Mouse (Mus musculus) liver, embryonic 16.5 days (tissue): ENCODE results near the gene Tbc1d30. TPM values are rescaled to one million over a fixed set of nuclear protein-coding genes. Genes with fewer than 3 reads are reported as not detected.

ENCODE experiments used
- ATAC-seq: fragments of 200-750 bp; cut with Nextera tagmentation; 2 replicates; pipeline ENCODE4 v1.8.0; 2017; ENCODE audit warnings: low read depth, mild to moderate bottlenecking, moderate number of reproducible peaks, moderate library complexity
- H3K27ac ChIP-seq: fragments of 300-500 bp; sonication (generic); 2 replicates; pipeline ENCODE4 v1.5.1; 2014; ENCODE audit warnings: mild to moderate bottlenecking, low read length
- H3K27me3 ChIP-seq: fragments of 300-500 bp; sonication (generic); 2 replicates; pipeline ENCODE4 v1.6.1; 2014; ENCODE audit warnings: low read depth, low read length, mixed read lengths; ENCODE audit not compliant: control insufficient read depth, insufficient read depth
- H3K36me3 ChIP-seq: fragments of 300-500 bp; sonication (generic); 2 replicates; pipeline ENCODE4 v1.6.1; 2014; ENCODE audit warnings: mild to moderate bottlenecking; ENCODE audit not compliant: control insufficient read depth, insufficient read depth
- H3K4me1 ChIP-seq: fragments of 300-500 bp; sonication (generic); 2 replicates; pipeline ENCODE4 v1.6.1; 2014; ENCODE audit warnings: low read depth, low read length, mixed read lengths; ENCODE audit not compliant: control insufficient read depth
- H3K4me2 ChIP-seq: fragments of 300-500 bp; sonication (generic); 2 replicates; pipeline ENCODE4 v1.6.1; 2014; ENCODE audit warnings: low read depth, low read length, mixed read lengths
- H3K4me3 ChIP-seq: fragments of 300-500 bp; sonication (generic); 2 replicates; pipeline ENCODE4 v1.5.1; 2014; ENCODE audit warnings: low read depth, mild to moderate bottlenecking, low read length
- H3K9ac ChIP-seq: fragments of 300-500 bp; sonication (generic); 2 replicates; pipeline ENCODE4 v1.6.1; 2014; ENCODE audit warnings: low read depth, low read length
- H3K9me3 ChIP-seq: fragments of 300-500 bp; sonication (generic); replicated peaks from 2 replicates; pipeline ENCODE4 v1.6.1; 2016; ENCODE audit warnings: low read length; ENCODE audit not compliant: control insufficient read depth
- WGBS: fragments of 180-500 bp; shearing (Covaris S2); extraction: QIAGEN DNeasy Blood & Tissue Kit; methylation state at CpG from one replicate; pipeline ENCODE4 v1.1.7; 2014; ENCODE audit not compliant: insufficient replicate concordance; 5-methylcytosine and 5-hydroxymethylcytosine counted together
- polyA plus RNA-seq: library from polyadenylated mRNA; unstranded; fragments of >200 nt; fragmentation: Nextera tagmentation; extraction: Ambion mirVana; gene quantifications from 2 replicates; pipeline ENCODE4 v1.2.1, GENCODE M21; 2015

Tbc1d30 gene
- polyA plus RNA-seq, 1 experiment from 2014 or later: 0.48 TPM

DNA sequence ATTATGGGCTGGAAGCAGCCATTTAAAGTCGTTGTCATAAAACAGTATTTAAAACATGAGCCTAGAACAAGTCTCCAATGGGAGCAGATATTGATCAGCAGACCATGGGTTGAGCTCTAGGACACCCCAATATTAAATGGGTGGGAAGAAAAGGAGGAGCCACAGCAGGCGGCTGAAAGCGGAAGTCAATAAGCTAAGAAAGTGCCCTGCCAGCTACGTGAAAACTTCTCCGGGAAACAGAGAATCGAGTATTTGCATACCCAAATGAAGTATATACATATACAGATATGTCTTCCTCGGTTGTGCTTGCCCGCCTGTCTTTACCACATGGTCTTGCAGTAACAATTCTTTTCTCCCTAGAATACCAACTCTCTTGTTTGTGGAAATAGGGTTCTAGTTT, 96.7 kb downstream of the Tbc1d30 start:
- H3K9me3 ChIP-seq: no peaks in the 10 kb centered on the region

DNA sequence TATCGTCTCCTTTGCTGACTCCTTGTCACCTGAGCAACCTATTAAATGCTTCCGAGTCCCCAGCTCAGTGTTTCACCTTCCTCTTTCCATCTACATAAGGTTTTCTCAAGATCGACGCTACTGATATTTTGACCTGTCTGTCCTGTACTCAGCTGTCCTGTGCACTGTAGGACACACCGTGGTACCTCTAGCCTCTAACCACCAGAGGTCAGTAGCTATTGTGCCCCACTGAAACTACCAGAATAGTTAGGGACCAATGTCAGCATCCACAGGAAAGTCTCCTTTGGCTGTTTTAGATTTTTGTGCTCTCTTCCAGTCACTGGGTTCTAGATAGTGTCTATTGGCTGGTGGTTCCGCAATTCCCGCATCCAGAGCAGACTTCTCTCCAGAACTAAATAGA, 98.3 kb downstream of the Tbc1d30 start:
- Histone ChIP-seq H3K9me3 (no peaks in the 10 kb centered on the region), H3K4me1 (no peaks in the 10 kb centered on the region), H3K27ac (no peak overlapping the region), H3K4me3 (no peak overlapping the region), H3K9ac (no peak overlapping the region), H3K4me2 (no peak overlapping the region), H3K27me3 (no peaks in the 10 kb centered on the region), H3K36me3 (no peaks in the 10 kb centered on the region)
- no peak for ATAC-seq
- WGBS: 53% methylated on average over 7 of the region's 7 CpGs

More for the DNA sequence above, 96.7 kb downstream of the Tbc1d30 start:
- 62% methylated on average over 8 of the region's 8 CpGs for WGBS
- Histone ChIP-seq H3K36me3 (no peaks in the 10 kb centered on the region), H3K4me3 (no peak overlapping the region), H3K27ac (no peak overlapping the region), H3K4me1 (no peaks in the 10 kb centered on the region), H3K9ac (no peak overlapping the region), H3K4me2 (no peak overlapping the region), H3K27me3 (no peaks in the 10 kb centered on the region)
- no peak for ATAC-seq

DNA sequence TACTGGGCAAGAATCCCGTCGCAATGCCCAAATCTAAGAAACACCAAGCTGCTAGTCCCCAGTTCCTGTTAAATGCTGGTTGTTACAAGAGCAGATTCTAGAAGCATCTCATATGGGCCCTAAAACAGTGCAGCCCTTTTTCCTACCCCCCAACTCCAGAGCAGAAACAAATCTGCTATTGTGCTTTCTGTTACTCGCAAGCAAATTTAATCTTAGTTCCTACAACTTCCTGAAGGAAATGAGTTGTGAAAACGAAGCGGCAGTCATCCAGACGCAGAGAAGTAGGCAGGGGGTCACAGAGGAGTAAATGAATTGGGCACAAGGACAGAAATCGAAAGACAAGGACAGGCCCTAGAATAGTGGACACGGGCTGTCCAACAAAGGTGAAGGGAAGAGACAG, 99.9 kb downstream of the Tbc1d30 start:
- Histone ChIP-seq H3K4me2 (no peak overlapping the region), H3K27me3 (no peaks in the 10 kb centered on the region), H3K4me1 (no peaks in the 10 kb centered on the region), H3K9me3 (no peaks in the 10 kb centered on the region), H3K36me3 (no peaks in the 10 kb centered on the region), H3K4me3 (no peak overlapping the region), H3K9ac (no peak overlapping the region), H3K27ac (no peak overlapping the region)
- ATAC-seq: no peak
- 27% methylated on average over 8 of the region's 8 CpGs for WGBS

DNA sequence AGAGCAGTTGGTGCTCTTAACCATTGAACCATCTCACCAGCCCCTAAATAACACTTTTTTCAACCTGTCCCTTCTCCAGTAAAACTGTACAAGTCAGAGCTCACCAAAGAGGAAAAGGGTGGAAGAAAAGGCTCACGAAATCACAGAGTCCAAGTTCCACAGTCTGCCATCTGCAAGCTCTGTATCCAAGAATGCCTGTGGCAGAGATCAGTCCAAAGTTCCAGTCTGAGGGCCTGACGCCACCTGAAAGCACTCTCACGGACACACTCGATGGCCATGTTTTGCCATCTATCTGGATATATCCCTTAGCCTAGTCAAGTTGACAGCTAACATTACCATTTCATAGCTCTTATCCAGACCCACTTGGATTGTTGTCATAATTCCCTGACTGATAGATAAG, 101.3 kb downstream of the Tbc1d30 start:
- no peak for ATAC-seq
- Histone ChIP-seq H3K9me3 (no peaks in the 10 kb centered on the region), H3K4me2 (no peak overlapping the region), H3K27ac (no peak overlapping the region), H3K4me1 (no peaks in the 10 kb centered on the region), H3K36me3 (no peaks in the 10 kb centered on the region), H3K27me3 (no peaks in the 10 kb centered on the region), H3K4me3 (no peak overlapping the region), H3K9ac (no peak overlapping the region)
- 62% methylated on average over 4 of the region's 4 CpGs for WGBS

DNA sequence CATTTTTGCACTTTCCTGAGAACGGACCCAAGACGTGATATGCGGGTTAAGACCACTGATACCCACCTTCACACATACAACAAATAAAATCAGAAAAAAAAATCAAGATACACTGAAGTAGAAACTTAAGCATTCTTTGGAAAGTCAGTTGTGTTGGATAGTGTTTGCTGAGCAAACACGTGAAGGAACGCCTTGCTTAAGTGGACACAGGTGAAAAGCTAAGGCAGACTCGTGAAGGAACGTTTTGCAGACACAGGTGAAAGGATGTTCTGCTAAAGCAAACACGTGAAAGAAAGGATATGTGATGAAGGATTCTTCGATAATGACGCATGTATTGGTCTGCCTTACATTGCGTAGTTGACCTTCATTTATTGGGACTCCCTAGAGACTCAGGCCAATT, 103.5 kb downstream of the Tbc1d30 start:
- Histone ChIP-seq H3K36me3 (no peaks in the 10 kb centered on the region), H3K27me3 (no peaks in the 10 kb centered on the region), H3K9ac (no peak overlapping the region), H3K27ac (no peak overlapping the region), H3K4me3 (no peak overlapping the region), H3K4me1 (no peaks in the 10 kb centered on the region; the same call in 1 of the 2 replicates), H3K9me3 (no peaks in the 10 kb centered on the region), H3K4me2 (no peak overlapping the region)
- no peak for ATAC-seq
- WGBS: 72% methylated on average over 11 of the region's 11 CpGs

DNA sequence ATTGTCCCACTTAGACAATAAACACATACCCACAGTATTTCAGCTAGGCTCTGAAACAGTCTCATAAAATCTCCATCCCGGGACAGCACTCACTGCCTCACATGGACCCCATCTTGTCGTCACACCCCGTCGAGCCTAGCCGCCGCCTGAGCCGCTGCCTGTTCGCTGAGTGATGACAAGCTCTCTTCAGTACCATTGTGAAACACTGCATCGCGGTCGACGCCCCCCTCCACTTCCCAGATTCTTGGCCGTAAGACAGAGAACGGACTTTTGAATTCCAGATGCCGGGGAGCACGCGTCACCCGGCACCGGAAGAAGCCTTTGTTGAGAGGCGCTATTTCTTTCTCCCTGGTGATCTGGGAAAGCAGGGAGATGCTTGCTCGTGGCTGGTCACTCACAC, 104.1 kb downstream of the Tbc1d30 start:
- no peak for ATAC-seq
- no peak overlapping the region for H3K4me2 ChIP-seq
- no peaks in the 10 kb centered on the region; the same call in 1 of the 2 replicates for H3K4me1 ChIP-seq
- no peak overlapping the region for H3K9ac ChIP-seq
- no peaks in the 10 kb centered on the region for H3K9me3 ChIP-seq
- WGBS: 75% methylated on average over 21 of the region's 21 CpGs
- H3K36me3 ChIP-seq: no peaks in the 10 kb centered on the region
- H3K27ac ChIP-seq: no peak overlapping the region
- H3K27me3 ChIP-seq: no peaks in the 10 kb centered on the region
- H3K4me3 ChIP-seq: no peak overlapping the region

DNA sequence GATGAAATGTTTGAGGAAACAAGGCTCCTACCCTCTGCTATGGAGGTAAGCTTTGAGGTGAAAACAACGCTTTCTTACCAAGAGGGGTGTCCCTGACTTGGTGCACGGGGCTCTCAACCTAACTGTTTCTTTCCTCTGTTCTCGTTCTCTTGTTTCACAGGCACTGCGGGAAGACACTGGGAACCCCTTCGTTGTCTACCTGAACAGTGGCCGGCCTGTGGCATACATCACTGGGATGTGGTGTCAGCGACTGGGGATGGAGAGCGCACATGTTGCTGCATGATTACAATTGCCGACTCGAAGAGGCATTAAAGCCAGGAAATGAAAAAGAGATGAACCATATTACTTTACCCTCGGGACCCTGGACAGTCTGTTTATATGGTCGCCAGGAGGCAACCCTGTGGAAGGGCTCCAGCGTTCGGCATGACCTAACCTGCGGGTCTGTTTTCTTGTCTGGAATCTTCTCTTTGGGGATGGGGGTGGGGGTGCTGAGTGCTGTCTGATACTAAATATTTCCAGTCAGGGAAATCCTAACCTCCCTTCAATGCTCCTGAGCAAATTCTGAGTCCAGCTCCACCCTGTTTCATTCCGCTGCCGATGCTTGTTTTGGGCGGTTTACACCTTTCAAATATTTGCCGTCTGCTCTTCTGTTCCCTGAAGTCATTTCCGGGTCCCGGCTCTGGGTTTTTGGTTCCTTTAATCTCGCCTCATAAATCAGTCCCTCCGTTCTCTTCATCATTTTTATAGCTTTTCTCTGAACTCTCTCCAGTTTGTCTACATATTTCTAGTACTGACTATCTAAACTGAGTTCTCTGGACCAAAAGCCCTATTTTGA, 107.5 kb downstream of the Tbc1d30 start:
- H3K36me3 ChIP-seq: no peaks in the 10 kb centered on the region
- no peak overlapping the region for H3K27ac ChIP-seq
- WGBS: 71% methylated on average over 23 of the region's 23 CpGs
- no peak overlapping the region for H3K4me2 ChIP-seq
- no peak overlapping the region for H3K9ac ChIP-seq
- ATAC-seq: no peak
- no peak overlapping the region for H3K4me3 ChIP-seq
- H3K9me3 ChIP-seq: no peaks in the 10 kb centered on the region
- H3K27me3 ChIP-seq: no peaks in the 10 kb centered on the region
- no peaks in the 10 kb centered on the region; the same call in 1 of the 2 replicates for H3K4me1 ChIP-seq

DNA sequence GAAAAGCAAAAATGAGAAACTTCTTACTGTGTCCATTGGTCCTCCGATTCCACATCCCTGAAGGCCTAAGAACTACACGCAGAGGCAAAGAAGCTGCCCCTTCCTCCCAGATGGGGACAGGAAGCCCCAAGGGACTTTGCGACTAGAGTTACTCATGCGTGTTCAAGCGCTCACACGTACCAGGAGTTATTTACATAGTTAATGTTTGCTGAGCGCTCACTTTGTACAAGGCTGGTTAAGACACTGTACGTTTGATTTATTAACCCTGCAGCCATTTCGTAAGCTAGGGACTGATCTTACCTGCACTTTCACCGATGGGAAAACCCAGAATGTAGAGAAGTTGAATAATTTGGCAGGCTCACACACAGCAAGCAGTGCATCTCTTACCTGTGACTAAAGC, 108.5 kb downstream of the Tbc1d30 start:
- Histone ChIP-seq H3K9me3 (no peaks in the 10 kb centered on the region), H3K4me3 (no peak overlapping the region), H3K9ac (no peak overlapping the region), H3K27ac (no peak overlapping the region), H3K4me2 (no peak overlapping the region), H3K27me3 (no peaks in the 10 kb centered on the region), H3K36me3 (no peaks in the 10 kb centered on the region), H3K4me1 (no peaks in the 10 kb centered on the region; the same call in 1 of the 2 replicates)
- 62% methylated on average over 10 of the region's 10 CpGs for WGBS
- ATAC-seq: peak; percentile 85

DNA sequence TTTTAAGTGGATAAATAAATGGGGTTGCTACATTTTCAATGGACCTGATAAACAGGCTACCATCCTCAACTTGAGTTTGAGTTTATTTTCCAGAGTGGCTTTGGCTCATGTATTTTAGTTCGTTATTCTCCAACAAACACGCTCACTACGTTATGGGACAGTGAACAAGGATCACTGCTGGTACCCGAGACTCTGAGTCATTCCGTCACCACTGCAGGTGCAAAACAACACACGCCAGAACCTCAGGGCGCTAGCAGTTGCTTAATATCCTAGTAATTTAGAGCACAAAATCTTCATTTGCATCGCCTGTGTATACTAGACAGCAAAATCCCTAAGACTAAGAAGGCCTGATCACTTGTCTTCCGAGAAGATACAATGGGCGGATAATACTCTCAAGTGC, 112.0 kb downstream of the Tbc1d30 start:
- no peak for ATAC-seq
- Histone ChIP-seq H3K9ac (no peak overlapping the region), H3K27ac (no peak overlapping the region), H3K27me3 (no peaks in the 10 kb centered on the region), H3K9me3 (no peaks in the 10 kb centered on the region), H3K4me3 (no peak overlapping the region), H3K36me3 (no peaks in the 10 kb centered on the region), H3K4me2 (no peak overlapping the region), H3K4me1 (no peaks in the 10 kb centered on the region; the same call in 1 of the 2 replicates)
- 69% methylated on average over 10 of the region's 10 CpGs for WGBS
